ENCODE assay signal across 9 mouse cellular contexts in genomic region chr14:45462875-45463475, GRCm38 (mm10). TPM values are rescaled to one million over a fixed set of nuclear protein-coding genes. Genes with fewer than 3 reads are reported as not detected.
DNase-seq lines count a peak whose midpoint lies in the region; ATAC-seq and TF ChIP-seq lines count a peak whose summit lies in the region.
"Had no signal": no experiment of that assay in that cellular context is flagged by ENCODE, and none has a peak within 500 bp of the region (broad histone marks: within the 10 kb centered on the region; RNA-seq: fewer than 3 reads in every experiment).

No protein-coding gene starts in this region.

- no peaks in the 10 kb centered on the region for H3K27me3 ChIP-seq in kidney, adult 2 months (replicated peaks; ENCODE audit: control insufficient read depth, insufficient read depth, low read length)
- H3K27me3 ChIP-seq in embryonic facial prominence, embryonic 10.5 days (replicated peaks; ENCODE audit: low read depth, poor library complexity, severe bottlenecking): no peaks in the 10 kb centered on the region
- H3K27me3 ChIP-seq in hindbrain, embryonic 14.5 days (ENCODE audit: control insufficient read depth, insufficient read depth, low read length): no peaks in the 10 kb centered on the region
- no peaks in the 10 kb centered on the region for H3K27me3 ChIP-seq in midbrain, embryonic 16.5 days (ENCODE audit: control insufficient read depth, insufficient read depth, low read depth, low read length)

- 0 out of 2 replicates have a peak overlapping the region, but pooled peaks have one; percentile 8 for H3K4me2 ChIP-seq in hindbrain, embryonic 14.5 days (replicated peaks)
- H3K4me2 ChIP-seq in midbrain, embryonic 16.5 days (ENCODE audit: low read length): no peak overlapping the region

- ATAC-seq in hindbrain, embryonic 14.5 days (ENCODE audit: low FRiP score): peak; percentile 47; the same call in 1 of the 2 replicates
- 0 out of 2 replicates have a peak, but pooled peaks have one; percentile 47 for ATAC-seq in midbrain, embryonic 16.5 days

- H3K4me1 ChIP-seq in kidney, adult 2 months (ENCODE audit: control insufficient read depth, insufficient read depth, low read length): peaks cover 10% of the 10 kb centered on the region
- peaks cover 31% of the 10 kb centered on the region for H3K4me1 ChIP-seq in embryonic facial prominence, embryonic 10.5 days
- H3K4me1 ChIP-seq in hindbrain, embryonic 14.5 days (replicated peaks; ENCODE audit: control insufficient read depth, insufficient read depth, low read length): peaks cover 17% of the 10 kb centered on the region
- peaks cover 15% of the 10 kb centered on the region for H3K4me1 ChIP-seq in midbrain, embryonic 16.5 days (ENCODE audit: control insufficient read depth, insufficient read depth, low read length)

- intact Hi-C loops in left cerebral cortex, postnatal 10 days (cut with DNase I): no loop called here

- H3K36me3 ChIP-seq in kidney, adult 2 months (ENCODE audit: control insufficient read depth, insufficient read depth, low read length): peaks cover 24% of the 10 kb centered on the region
- peaks cover 89% of the 10 kb centered on the region for H3K36me3 ChIP-seq in embryonic facial prominence, embryonic 10.5 days (replicated peaks)
- peaks cover 69% of the 10 kb centered on the region for H3K36me3 ChIP-seq in hindbrain, embryonic 14.5 days (replicated peaks; ENCODE audit: control insufficient read depth, insufficient read depth)
- peaks cover 18% of the 10 kb centered on the region for H3K36me3 ChIP-seq in midbrain, embryonic 16.5 days (ENCODE audit: control insufficient read depth, insufficient read depth, low read length)

- no peak for TF ChIP-seq CTCF in kidney, adult 2 months (conservative IDR thresholded peaks at IDR 0.05; ENCODE audit: insufficient read depth, insufficient read length, low read depth, low read length)

- no peak for TF ChIP-seq POLR2A in kidney, adult 2 months (IDR thresholded peaks at IDR 0.05; ENCODE audit: low read depth, low read length)

- no peak for DNase-seq in kidney, adult 2 months
- DNase-seq in kidney, adult 18-20 months: no peak
- no peak for DNase-seq in embryonic facial prominence, embryonic 10.5 days (ENCODE audit: low spot score)
- no peak for DNase-seq in hindbrain, embryonic 14.5 days (ENCODE audit: low spot score)
- no peak for DNase-seq in thymus, postnatal 36 days
- no peak for DNase-seq in cerebellum, adult 11 months
- no peak for DNase-seq in left cerebral cortex, postnatal 10 days (ENCODE audit: extremely low spot score in 1 of 2, low spot score in 2 of 2)
- DNase-seq: cerebellum, adult 9-10 months had no signal

- peak overlapping the region; percentile 12 for H3K9ac ChIP-seq in hindbrain, embryonic 14.5 days
- peak overlapping the region; percentile 52 for H3K9ac ChIP-seq in midbrain, embryonic 16.5 days (ENCODE audit: low read depth, low read length)

- peak overlapping the region; percentile 89 for H3K27ac ChIP-seq in kidney, adult 2 months (ENCODE audit: insufficient read depth, low read depth, low read length)
- H3K27ac ChIP-seq in embryonic facial prominence, embryonic 10.5 days (replicated peaks): peak overlapping the region; percentile 70
- H3K27ac ChIP-seq in hindbrain, embryonic 14.5 days: peak overlapping the region; percentile 82
- peak overlapping the region; percentile 38 for H3K27ac ChIP-seq in midbrain, embryonic 16.5 days (ENCODE audit: low read length)

- WGBS in kidney, adult 2 months: 65% methylated on average over 10 of the region's 10 CpGs
- 43% methylated on average over 10 of the region's 10 CpGs for WGBS in embryonic facial prominence, embryonic 10.5 days
- WGBS in hindbrain, embryonic 14.5 days: 20% methylated on average over 10 of the region's 10 CpGs
- 25% methylated on average over 10 of the region's 10 CpGs for WGBS in midbrain, embryonic 16.5 days

- no peak overlapping the region for H3K4me3 ChIP-seq in kidney, adult 2 months (ENCODE audit: insufficient read depth, low read depth, low read length)
- H3K4me3 ChIP-seq in embryonic facial prominence, embryonic 10.5 days: 0 out of 2 replicates have a peak overlapping the region, but pooled peaks have one; percentile 8
- no peak overlapping the region for H3K4me3 ChIP-seq in hindbrain, embryonic 14.5 days (replicated peaks; ENCODE audit: low read length)
- H3K4me3 ChIP-seq in midbrain, embryonic 16.5 days (ENCODE audit: low read depth, low read length): no peak overlapping the region

- H3K9me3 ChIP-seq in embryonic facial prominence, embryonic 10.5 days: no peaks in the 10 kb centered on the region
- no peaks in the 10 kb centered on the region for H3K9me3 ChIP-seq in hindbrain, embryonic 14.5 days (ENCODE audit: control insufficient read depth, low read length)
- no peaks in the 10 kb centered on the region for H3K9me3 ChIP-seq in midbrain, embryonic 16.5 days (replicated peaks; ENCODE audit: control insufficient read depth, low read length, poor library complexity, severe bottlenecking)

RNA-seq across cellular contexts. Expression of gene Gnpnat1, which starts 58.3 kb away (rescaled TPM):
- polyA plus RNA-seq in kidney, adult 2 months (2012; rRNA removed): 8.0 and 10.1 TPM in 2 replicates
- 54.6 and 57.0 TPM in 2 replicates for polyA plus RNA-seq in embryonic facial prominence, embryonic 10.5 days (2016; fragmentation: Nextera tagmentation; extraction: Ambion mirVana)
- polyA plus RNA-seq in hindbrain, embryonic 14.5 days (2014; fragmentation: Nextera tagmentation; extraction: Ambion mirVana): 29.5 and 30.2 TPM in 2 replicates
- polyA plus RNA-seq in midbrain, embryonic 16.5 days (2015; fragmentation: Nextera tagmentation; extraction: Ambion mirVana): 33.6 and 34.6 TPM in 2 replicates
- 10 to 100 TPM; 13.0 to 16.3 TPM for total RNA-seq in left cerebral cortex, postnatal 10 days (2021)

Comparison
In these comparisons a context has a peak if more than half of its experiments do, and no peak if none do; other contexts are left out.
1. H3K27ac ChIP-seq: peak in every context shown above with its lines; median percentile 89 in kidney, adult 2 months; 82 in hindbrain, embryonic 14.5 days; 70 in embryonic facial prominence, embryonic 10.5 days; 38 in midbrain, embryonic 16.5 days.